Mouse (Mus musculus) liver, postnatal 0 days (tissue): ENCODE results near the gene Rnf144b. TPM values are rescaled to one million over a fixed set of nuclear protein-coding genes. Genes with fewer than 3 reads are reported as not detected.

ENCODE experiments used
- ATAC-seq: fragments of 200-750 bp; cut with Nextera tagmentation; 2 replicates; pipeline ENCODE4 v1.8.0; 2017; ENCODE audit warnings: mild to moderate bottlenecking, moderate library complexity
- DNase-seq: peaks from one replicate; pipeline ENCODE4 v3.0.0-alpha.2; 2016
- H3K27ac ChIP-seq: fragments of 300-500 bp; sonication (generic); 2 replicates; pipeline ENCODE4 v1.5.1; 2014; ENCODE audit warnings: antibody characterized with exemption, moderate library complexity, mild to moderate bottlenecking, low read depth
- H3K27me3 ChIP-seq: fragments of 300-500 bp; sonication (generic); 2 replicates; pipeline ENCODE4 v1.6.1; 2014; ENCODE audit warnings: low read length, control low read depth, mixed read lengths; ENCODE audit not compliant: insufficient read depth
- H3K36me3 ChIP-seq: fragments of 300-500 bp; sonication (generic); replicated peaks from 2 replicates; pipeline ENCODE4 v1.6.1; 2014; ENCODE audit warnings: mild to moderate bottlenecking, control low read depth, low read length, moderate library complexity, mixed read lengths; ENCODE audit not compliant: insufficient read depth
- H3K4me1 ChIP-seq: fragments of 300-500 bp; sonication (generic); 2 replicates; pipeline ENCODE4 v1.6.1; 2014; ENCODE audit warnings: antibody characterized with exemption, mild to moderate bottlenecking, control low read depth; ENCODE audit not compliant: insufficient read depth
- H3K4me2 ChIP-seq: fragments of 300-500 bp; sonication (generic); 2 replicates; pipeline ENCODE4 v1.6.1; 2014; ENCODE audit warnings: low read depth, mild to moderate bottlenecking, low read length, moderate library complexity, mixed read lengths
- H3K4me3 ChIP-seq: fragments of 300-500 bp; sonication (generic); 2 replicates; pipeline ENCODE4 v1.5.1; 2014; ENCODE audit warnings: low read depth, low read length
- H3K9ac ChIP-seq: fragments of 300-500 bp; sonication (generic); replicated peaks from 2 replicates; pipeline ENCODE4 v1.6.1; 2014; ENCODE audit warnings: mild to moderate bottlenecking, moderate library complexity
- H3K9me3 ChIP-seq: fragments of 300-500 bp; sonication (generic); 2 replicates; pipeline ENCODE4 v1.6.1; 2016; ENCODE audit warnings: mild to moderate bottlenecking, control low read depth, low read length, mixed read lengths
- CTCF ChIP-seq: sonication (generic); IDR thresholded peaks from 2 replicates; pipeline ENCODE4 v1.5.1; 2016; ENCODE audit warnings: antibody characterized with exemption, low read depth
- EP300 ChIP-seq: IDR thresholded peaks from 2 replicates; pipeline ENCODE4 v1.6.1; 2016; ENCODE audit warnings: antibody characterized with exemption, low read depth, mild to moderate bottlenecking
- WGBS: fragments of 180-500 bp; shearing (Covaris S2); extraction: QIAGEN DNeasy Blood & Tissue Kit; methylation state at CpG from one replicate; pipeline ENCODE4 v1.1.7; 2014; ENCODE audit not compliant: insufficient replicate concordance; 5-methylcytosine and 5-hydroxymethylcytosine counted together
- polyA plus RNA-seq: library from polyadenylated mRNA; unstranded; fragments of >200 nt; fragmentation: Nextera tagmentation; extraction: Ambion mirVana; gene quantifications from 2 replicates; pipeline ENCODE4 v1.2.1, GENCODE M21; 2015

The Rnf144b gene
- polyA plus RNA-seq, 1 experiment from 2014 or later, result 6.3 TPM

GRCm38 (mm10) chr13:47200011-47200670 is 77.7 kb downstream of the Rnf144b start:
- no peak overlapping the region for H3K4me2 ChIP-seq
- no peak overlapping the region for H3K9ac ChIP-seq
- H3K27ac ChIP-seq, result peak overlapping the region; percentile 16; the same call in 1 of the 2 replicates
- H3K36me3 ChIP-seq, result 0 out of 2 replicates have a peak, but pooled peaks cover 4% of the 10 kb centered on the region
- H3K4me1 ChIP-seq, result peaks cover 19% of the 10 kb centered on the region
- no peak overlapping the region for H3K4me3 ChIP-seq
- WGBS, result 66% methylated on average over 12 of the region's 12 CpGs
- no peak for TF ChIP-seq EP300
- no peak for TF ChIP-seq CTCF
- peak; percentile 36; the same call in 1 of the 2 replicates for ATAC-seq
- no peaks in the 10 kb centered on the region for H3K27me3 ChIP-seq
- DNase-seq, result no peak
- H3K9me3 ChIP-seq, result no peaks in the 10 kb centered on the region

GRCm38 (mm10) chr13:47201962-47202624 is 79.6 kb downstream of the Rnf144b start:
- 72% methylated on average over 13 of the region's 13 CpGs for WGBS
- Histone ChIP-seq H3K9me3 (no peaks in the 10 kb centered on the region; the same call in 1 of the 2 replicates), H3K9ac (no peak overlapping the region), H3K4me2 (no peak overlapping the region), H3K27me3 (no peaks in the 10 kb centered on the region), H3K27ac (no peak overlapping the region; the same call in 1 of the 2 replicates), H3K4me1 (peaks cover 14% of the 10 kb centered on the region), H3K4me3 (no peak overlapping the region), H3K36me3 (peaks cover 10% of the 10 kb centered on the region)
- no peak for ATAC-seq
- no peak for DNase-seq
- TF ChIP-seq CTCF (no peak), EP300 (no peak)

- Histone ChIP-seq H3K27me3 (no peaks in the 10 kb centered on the region), H3K9ac (no peak overlapping the region), H3K4me3 (no peak overlapping the region), H3K27ac (no peak overlapping the region), H3K4me1 (peaks cover 11% of the 10 kb centered on the region), H3K9me3 (no peaks in the 10 kb centered on the region; the same call in 1 of the 2 replicates), H3K36me3 (peaks cover 22% of the 10 kb centered on the region), H3K4me2 (no peak overlapping the region)
- ATAC-seq, result no peak
- 63% methylated on average over 4 of the region's 4 CpGs for WGBS
- TF ChIP-seq EP300 (no peak), CTCF (no peak)
- no peak for DNase-seq
Observed at GRCm38 (mm10) chr13:47210496-47210895, 88.0 kb downstream of the Rnf144b start.

- Histone ChIP-seq H3K27ac (no peak overlapping the region), H3K36me3 (peaks cover 22% of the 10 kb centered on the region), H3K4me3 (no peak overlapping the region), H3K9ac (no peak overlapping the region), H3K9me3 (no peaks in the 10 kb centered on the region; the same call in 1 of the 2 replicates), H3K27me3 (no peaks in the 10 kb centered on the region), H3K4me2 (no peak overlapping the region), H3K4me1 (peaks cover 11% of the 10 kb centered on the region)
- DNase-seq (no peak), ATAC-seq (no peak)
- TF ChIP-seq CTCF (no peak), EP300 (no peak)
- WGBS, result 72% methylated on average over 6 of the region's 6 CpGs
Observed at GRCm38 (mm10) chr13:47210992-47211391, 88.5 kb downstream of the Rnf144b start.

- no peak for ATAC-seq
- 86% methylated on average over 7 of the region's 7 CpGs for WGBS
- H3K4me2 ChIP-seq, result no peak overlapping the region
Observed at GRCm38 (mm10) chr13:47211581-47211980, 89.1 kb downstream of the Rnf144b start.

GRCm38 (mm10) chr13:47213817-47214216 is 91.4 kb downstream of the Rnf144b start:
- no peak for ATAC-seq
- DNase-seq, result no peak
- WGBS, result 77% methylated on average over 10 of the region's 10 CpGs
- Histone ChIP-seq H3K36me3 (peaks cover 6% of the 10 kb centered on the region; the same call in 1 of the 2 replicates), H3K4me3 (no peak overlapping the region), H3K4me2 (no peak overlapping the region), H3K4me1 (peaks cover 11% of the 10 kb centered on the region), H3K9ac (no peak overlapping the region), H3K27me3 (no peaks in the 10 kb centered on the region), H3K9me3 (no peaks in the 10 kb centered on the region), H3K27ac (no peak overlapping the region)
- no peak for TF ChIP-seq CTCF
- no peak for TF ChIP-seq EP300

More at GRCm38 (mm10) chr13:47211581-47211980, 89.1 kb downstream of the Rnf144b start:
- H3K4me1 ChIP-seq, result peaks cover 11% of the 10 kb centered on the region
- TF ChIP-seq CTCF (no peak), EP300 (no peak)
- H3K4me3 ChIP-seq, result no peak overlapping the region
- H3K9ac ChIP-seq, result no peak overlapping the region
- no peaks in the 10 kb centered on the region for H3K9me3 ChIP-seq
- H3K36me3 ChIP-seq, result peaks cover 19% of the 10 kb centered on the region
- H3K27ac ChIP-seq, result no peak overlapping the region
- no peaks in the 10 kb centered on the region for H3K27me3 ChIP-seq
- DNase-seq, result no peak
